Mouse (Mus musculus) kidney, postnatal 0 days (tissue): ENCODE measurements around the gene Ceacam16. TPM values are rescaled to one million over a fixed set of nuclear protein-coding genes. Genes with fewer than 3 reads are reported as not detected.

Source experiments
- ATAC-seq: fragments of 200-750 bp; cut with Nextera tagmentation; replicated peaks from 2 replicates; pipeline ENCODE4 v1.8.0; 2017; ENCODE audit warnings: low read depth, moderate number of reproducible peaks, moderate TSS enrichment, moderate library complexity; ENCODE audit not compliant: low FRiP score
- DNase-seq: peaks from one replicate; pipeline ENCODE4 v3.0.0-alpha.2; 2016; ENCODE audit warnings: low spot score
- H3K27ac ChIP-seq: fragments of 300-500 bp; sonication (generic); 2 replicates; pipeline ENCODE4 v1.5.1; 2014; ENCODE audit warnings: mild to moderate bottlenecking
- H3K27me3 ChIP-seq: fragments of 300-500 bp; sonication (generic); 2 replicates; pipeline ENCODE4 v1.6.1; 2014; ENCODE audit warnings: low read length, mixed read lengths; ENCODE audit not compliant: insufficient read depth
- H3K36me3 ChIP-seq: fragments of 300-500 bp; sonication (generic); 2 replicates; pipeline ENCODE4 v1.6.1; 2014; ENCODE audit warnings: low read length, mixed read lengths; ENCODE audit not compliant: insufficient read depth
- H3K4me1 ChIP-seq: fragments of 300-500 bp; sonication (generic); replicated peaks from 2 replicates; pipeline ENCODE4 v1.6.1; 2014; ENCODE audit warnings: antibody characterized with exemption, low read length, mixed read lengths; ENCODE audit not compliant: insufficient read depth
- H3K4me2 ChIP-seq: fragments of 300-500 bp; sonication (generic); 2 replicates; pipeline ENCODE4 v1.6.1; 2014; ENCODE audit warnings: mild to moderate bottlenecking, low read length, moderate library complexity, mixed read lengths
- H3K4me3 ChIP-seq: fragments of 300-500 bp; sonication (generic); replicated peaks from 2 replicates; pipeline ENCODE4 v1.5.1; 2014; ENCODE audit warnings: low read depth, low read length
- H3K9ac ChIP-seq: fragments of 300-500 bp; sonication (generic); 2 replicates; pipeline ENCODE4 v1.6.1; 2014; ENCODE audit warnings: low read depth, low read length
- H3K9me3 ChIP-seq: fragments of 300-500 bp; sonication (generic); replicated peaks from 2 replicates; pipeline ENCODE4 v1.6.1; 2016; ENCODE audit warnings: low read length, inconsistent platforms, mixed read lengths
- CTCF ChIP-seq: IDR thresholded peaks from 2 replicates; pipeline ENCODE4 v1.5.1; 2016; ENCODE audit warnings: antibody characterized with exemption, low read depth, mild to moderate bottlenecking, moderate library complexity
- WGBS: fragments of 180-500 bp; shearing (Covaris S2); extraction: QIAGEN DNeasy Blood & Tissue Kit; methylation state at CpG from one replicate; pipeline ENCODE4 v1.1.7; 2014; 5-methylcytosine and 5-hydroxymethylcytosine counted together
- polyA plus RNA-seq: library from polyadenylated mRNA; unstranded; fragments of >200 nt; fragmentation: Nextera tagmentation; extraction: Ambion mirVana; gene quantifications from 2 replicates; pipeline ENCODE4 v1.2.1, GENCODE M21; 2015

The Ceacam16 gene
- polyA plus RNA-seq, 1 experiment from 2014 or later: not detected

DNA sequence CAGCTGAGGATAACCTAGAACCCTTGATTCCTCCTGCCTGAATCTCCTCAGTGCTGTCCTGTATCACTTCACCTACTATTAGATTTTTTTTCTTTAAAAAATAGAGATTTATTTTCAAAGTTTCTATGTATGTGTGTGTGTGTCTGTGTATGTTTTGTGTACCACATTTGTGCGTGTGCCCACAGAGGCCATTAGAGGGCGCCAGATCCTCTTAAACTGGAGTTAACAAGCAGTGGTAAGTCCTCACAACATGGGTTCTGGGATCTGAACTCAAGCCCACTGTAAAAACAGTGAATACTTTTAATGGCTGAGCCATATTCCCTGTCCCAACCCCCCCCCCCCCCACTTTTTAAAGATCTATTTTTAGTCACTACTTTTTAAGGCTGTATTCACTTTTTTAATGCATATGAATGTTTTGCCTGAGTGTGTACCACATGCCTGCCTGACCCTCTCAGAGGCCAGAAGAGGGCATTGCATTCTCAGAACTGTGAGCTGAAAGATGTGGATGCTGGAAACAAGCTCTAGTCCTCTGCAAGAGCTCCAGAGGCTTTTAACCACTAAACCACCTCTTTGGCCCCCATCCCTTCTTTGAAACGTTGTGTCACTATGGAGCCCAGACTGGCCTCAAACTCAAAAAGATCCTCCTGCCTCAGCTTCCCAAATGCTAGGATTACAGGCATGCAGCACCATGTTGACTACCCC lies 40.6 kb downstream of the Ceacam16 start:
- ATAC-seq: no peak
- Histone ChIP-seq H3K9ac (no peak overlapping the region), H3K9me3 (no peaks in the 10 kb centered on the region), H3K4me2 (no peak overlapping the region), H3K27ac (no peak overlapping the region), H3K4me3 (no peak overlapping the region), H3K36me3 (no peaks in the 10 kb centered on the region), H3K27me3 (no peaks in the 10 kb centered on the region; the same call in 1 of the 2 replicates), H3K4me1 (peaks cover 38% of the 10 kb centered on the region)
- no peak for DNase-seq
- WGBS: 79% methylated on average over 3 of the region's 3 CpGs
- no peak for TF ChIP-seq CTCF

DNA sequence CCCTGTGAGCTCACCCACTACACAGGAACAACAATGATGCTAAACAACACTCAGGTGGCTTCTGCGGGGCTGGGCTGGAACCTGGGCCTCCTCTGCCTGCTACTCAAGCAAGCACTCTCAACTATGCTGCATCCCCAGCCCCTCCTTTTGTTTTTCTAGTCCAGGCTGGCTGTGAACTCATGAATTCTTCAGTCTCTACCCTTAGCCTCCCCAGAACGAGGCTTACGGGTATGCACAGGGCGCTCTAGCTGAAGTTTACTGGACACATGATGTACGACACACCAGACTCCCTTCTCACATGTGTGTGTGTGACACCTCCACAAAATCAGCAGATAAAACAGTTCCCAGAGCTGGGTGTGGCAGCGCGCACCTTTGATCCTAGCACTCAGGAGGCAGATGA lies 42.2 kb downstream of the Ceacam16 start:
- Histone ChIP-seq H3K4me1 (peaks cover 33% of the 10 kb centered on the region), H3K36me3 (no peaks in the 10 kb centered on the region), H3K4me3 (no peak overlapping the region), H3K27me3 (no peaks in the 10 kb centered on the region; the same call in 1 of the 2 replicates), H3K9ac (no peak overlapping the region), H3K4me2 (no peak overlapping the region), H3K9me3 (no peaks in the 10 kb centered on the region), H3K27ac (no peak overlapping the region)
- ATAC-seq: no peak
- 80% methylated on average over 7 of the region's 7 CpGs for WGBS
- DNase-seq: no peak
- no peak for TF ChIP-seq CTCF

DNA sequence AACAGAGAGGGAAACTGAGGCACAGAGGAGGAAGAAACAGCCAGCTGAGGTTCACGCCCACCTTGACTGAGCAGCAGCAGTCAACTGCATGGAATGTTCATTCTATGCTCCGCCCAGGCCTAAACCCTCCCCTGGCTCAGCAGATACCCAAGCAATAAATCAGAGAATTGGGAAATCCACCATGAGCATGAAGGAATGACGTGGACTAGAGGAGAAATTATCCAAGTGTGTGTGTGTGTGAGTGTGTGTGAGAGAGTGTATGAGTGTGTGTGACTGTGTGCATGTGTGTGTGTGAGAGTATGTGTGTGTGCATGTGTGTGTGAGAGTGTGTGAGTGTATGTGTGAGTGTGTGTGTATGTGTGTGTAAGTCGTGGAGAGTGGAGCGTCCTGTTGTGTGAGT lies 42.7 kb downstream of the Ceacam16 start:
- no peak for TF ChIP-seq CTCF
- WGBS: 75% methylated on average over 5 of the region's 5 CpGs

DNA sequence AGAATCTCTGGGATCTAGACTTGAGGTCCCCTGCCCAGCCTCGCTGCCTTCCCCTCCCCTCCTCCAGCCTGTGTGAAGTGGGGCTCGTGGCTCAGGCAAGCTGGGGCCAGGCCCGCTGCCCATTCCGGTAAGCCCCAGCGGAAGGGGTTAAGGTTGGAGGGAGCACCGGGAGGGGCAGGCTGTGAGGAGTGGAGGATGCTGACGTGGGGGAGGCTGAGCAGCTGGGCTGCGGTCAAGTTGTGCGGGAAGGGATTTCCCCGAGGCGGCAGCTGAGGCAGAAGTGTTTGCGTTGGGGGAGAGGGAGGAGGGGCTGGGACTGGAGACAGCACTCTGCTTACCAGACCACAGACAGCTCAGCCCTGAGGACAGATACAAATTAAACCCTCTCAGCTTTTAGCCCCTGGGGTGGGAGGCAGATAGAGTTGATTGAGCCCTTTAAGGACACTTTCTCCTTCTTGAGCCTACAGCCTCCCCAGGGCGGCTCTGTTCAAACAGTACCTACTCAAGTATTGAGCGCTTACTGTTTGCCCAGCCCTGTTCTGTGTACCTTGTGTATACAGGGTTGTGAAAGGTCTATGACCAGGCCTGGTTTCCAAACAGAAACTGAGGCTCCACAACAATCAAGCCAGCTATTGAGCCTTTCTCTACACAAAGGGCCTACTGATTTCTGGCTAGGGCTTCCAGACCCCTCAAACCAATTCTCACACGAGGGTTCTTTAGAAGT lies 43.6 kb downstream of the Ceacam16 start:
- TF ChIP-seq CTCF: no peak
- Histone ChIP-seq H3K9ac (peak overlapping the region; percentile 53), H3K4me2 (peak overlapping the region; percentile 79), H3K9me3 (no peaks in the 10 kb centered on the region), H3K36me3 (no peaks in the 10 kb centered on the region), H3K27ac (peak overlapping the region; percentile 51), H3K4me1 (peaks cover 22% of the 10 kb centered on the region), H3K27me3 (no peaks in the 10 kb centered on the region; the same call in 1 of the 2 replicates), H3K4me3 (no peak overlapping the region)
- ATAC-seq (peak; percentile 66), DNase-seq (peak; percentile 89)
- 11% methylated on average over 15 of the region's 15 CpGs for WGBS

More for the DNA sequence above, 42.7 kb downstream of the Ceacam16 start:
- Histone ChIP-seq H3K4me2 (no peak overlapping the region), H3K9ac (no peak overlapping the region), H3K4me1 (peaks cover 29% of the 10 kb centered on the region), H3K27me3 (no peaks in the 10 kb centered on the region; the same call in 1 of the 2 replicates), H3K9me3 (no peaks in the 10 kb centered on the region), H3K4me3 (no peak overlapping the region), H3K27ac (no peak overlapping the region), H3K36me3 (no peaks in the 10 kb centered on the region)
- peak; percentile 39 for DNase-seq
- ATAC-seq: no peak

DNA sequence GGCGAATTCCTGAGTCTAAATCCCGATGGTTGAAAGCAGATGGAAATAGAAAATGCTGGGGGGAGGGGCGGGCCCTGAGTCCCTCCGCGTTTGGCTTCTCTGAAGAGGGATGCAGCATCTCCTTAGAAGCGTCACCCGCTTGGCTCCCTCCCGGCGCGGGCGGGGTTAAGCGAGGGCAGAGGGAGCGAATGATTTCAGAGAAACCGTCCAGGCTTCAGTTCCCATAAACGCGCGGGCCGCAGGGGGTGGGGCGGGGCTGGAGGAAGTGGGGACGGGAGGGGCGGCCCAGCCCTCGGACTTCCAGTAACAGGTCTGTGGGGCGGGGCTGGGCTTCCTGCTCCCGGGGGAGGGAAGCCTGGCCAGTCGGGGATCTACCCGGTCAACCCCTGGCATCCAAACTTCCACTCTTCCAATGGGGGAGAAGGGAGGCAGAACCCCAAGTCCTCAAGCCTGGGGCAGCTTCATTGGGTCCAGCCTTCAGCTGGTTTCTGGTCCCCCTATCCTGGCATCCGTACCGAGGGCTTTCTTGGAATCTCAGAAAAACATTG lies 44.8 kb downstream of the Ceacam16 start:
- ATAC-seq (peak; percentile 67), DNase-seq (peak; percentile 88)
- Histone ChIP-seq H3K9ac (peak overlapping the region; percentile 53), H3K27me3 (no peaks in the 10 kb centered on the region; the same call in 1 of the 2 replicates), H3K9me3 (no peaks in the 10 kb centered on the region), H3K4me1 (peaks cover 18% of the 10 kb centered on the region), H3K27ac (peak overlapping the region; percentile 52), H3K4me3 (peak overlapping the region; percentile 35), H3K36me3 (no peaks in the 10 kb centered on the region), H3K4me2 (peak overlapping the region; percentile 79)
- TF ChIP-seq CTCF: no peak
- under 1% methylated on average over 28 of the region's 28 CpGs for WGBS
